Mouse (Mus musculus) embryonic facial prominence, embryonic 15.5 days (tissue): ENCODE measurements at regions not wholly inside any gene's neighbourhood (a gene's known extent, or its start where the extent isn't known, plus 50 kb on each side); places are given as distances from the start of the nearest gene placed in this dataset.
"Not testable (repeated sequence)": the region's sequence is repeated elsewhere in the genome, so short reads cannot be mapped to it uniquely, and the experiment has no call there.

ENCODE experiments used
- ATAC-seq: fragments of 200-750 bp; cut with Nextera tagmentation; 2 replicates; pipeline ENCODE4 v1.8.0; 2017; ENCODE audit warnings: low read depth, moderate TSS enrichment; ENCODE audit not compliant: insufficient number of reproducible peaks, low FRiP score, low TSS enrichment
- H3K27ac ChIP-seq: fragments of 300-500 bp; sonication (generic); replicated peaks from 2 replicates; pipeline ENCODE4 v1.5.1; 2015; ENCODE audit warnings: mild to moderate bottlenecking, inconsistent platforms
- H3K27me3 ChIP-seq: fragments of 300-500 bp; sonication (generic); 2 replicates; pipeline ENCODE4 v1.6.1; 2015; ENCODE audit warnings: inconsistent platforms
- H3K36me3 ChIP-seq: fragments of 300-500 bp; sonication (generic); 2 replicates; pipeline ENCODE4 v1.6.1; 2015; ENCODE audit warnings: mild to moderate bottlenecking, inconsistent platforms
- H3K4me1 ChIP-seq: fragments of 300-500 bp; sonication (generic); 2 replicates; pipeline ENCODE4 v1.6.1; 2015; ENCODE audit warnings: inconsistent platforms
- H3K4me2 ChIP-seq: fragments of 300-500 bp; sonication (generic); replicated peaks from 2 replicates; pipeline ENCODE4 v1.6.1; 2015; ENCODE audit warnings: mild to moderate bottlenecking, inconsistent platforms
- H3K4me3 ChIP-seq: fragments of 300-500 bp; sonication (generic); replicated peaks from 2 replicates; pipeline ENCODE4 v1.5.1; 2015; ENCODE audit warnings: mild to moderate bottlenecking, inconsistent platforms
- H3K9ac ChIP-seq: fragments of 300-500 bp; sonication (generic); 2 replicates; pipeline ENCODE4 v1.6.1; 2015; ENCODE audit warnings: inconsistent platforms
- H3K9me3 ChIP-seq: fragments of 300-500 bp; sonication (generic); replicated peaks from 2 replicates; pipeline ENCODE4 v1.6.1; 2016; ENCODE audit warnings: inconsistent platforms
- WGBS: fragments of 180-500 bp; shearing (Covaris S2); methylation state at CpG from one replicate; pipeline ENCODE4 v1.1.7; 2015; 5-methylcytosine and 5-hydroxymethylcytosine counted together

- 15% methylated on average over 3 of the region's 4 CpGs for WGBS
- Histone ChIP-seq H3K27ac (no peak overlapping the region), H3K4me2 (no peak overlapping the region), H3K9ac (no peak overlapping the region), H3K9me3 (no peaks in the 10 kb centered on the region), H3K4me1 (no peaks in the 10 kb centered on the region), H3K36me3 (no peaks in the 10 kb centered on the region), H3K4me3 (no peak overlapping the region), H3K27me3 (no peaks in the 10 kb centered on the region)
- ATAC-seq = peak; percentile 54; the same call in 1 of the 2 replicates
These were observed 993.9 kb upstream of the Pom121l12 start for GRCm38 (mm10) chr11:13605152-13605697.

GRCm38 (mm10) chr11:13584726-13585125 lies 1014.4 kb upstream of the Pom121l12 start:
- no peak overlapping the region for H3K9ac ChIP-seq
- H3K27ac ChIP-seq = no peak overlapping the region
- H3K4me2 ChIP-seq = no peak overlapping the region
- ATAC-seq = no peak
- no peaks in the 10 kb centered on the region for H3K9me3 ChIP-seq
- H3K36me3 ChIP-seq = no peaks in the 10 kb centered on the region
- H3K4me1 ChIP-seq = no peaks in the 10 kb centered on the region
- H3K4me3 ChIP-seq = no peak overlapping the region
- no peaks in the 10 kb centered on the region for H3K27me3 ChIP-seq

GRCm38 (mm10) chr11:13555267-13555666 lies 1043.8 kb upstream of the Pom121l12 start:
- no peak overlapping the region for H3K9ac ChIP-seq
- H3K4me2 ChIP-seq = no peak overlapping the region
- H3K27me3 ChIP-seq = no peaks in the 10 kb centered on the region
- ATAC-seq = no peak
- H3K4me1 ChIP-seq = no peaks in the 10 kb centered on the region
- H3K36me3 ChIP-seq = no peaks in the 10 kb centered on the region
- H3K4me3 ChIP-seq = no peak overlapping the region
- no peak overlapping the region for H3K27ac ChIP-seq
- no peaks in the 10 kb centered on the region for H3K9me3 ChIP-seq
- 88% methylated on average over 1 of the region's 1 CpGs for WGBS

GRCm38 (mm10) chr11:13519618-13520017 lies 1054.9 kb upstream of the Cobl start:
- not testable (repeated sequence) for H3K27me3 ChIP-seq, H3K9me3 ChIP-seq, H3K9ac ChIP-seq, H3K4me1 ChIP-seq, H3K4me3 ChIP-seq, H3K4me2 ChIP-seq, H3K36me3 ChIP-seq, H3K27ac ChIP-seq, ATAC-seq
- 90% methylated on average over 1 of the region's 1 CpGs for WGBS

- 91% methylated on average over 5 of the region's 5 CpGs for WGBS
- not testable (repeated sequence) for H3K4me2 ChIP-seq, ATAC-seq, H3K27me3 ChIP-seq, H3K9ac ChIP-seq, H3K27ac ChIP-seq, H3K4me1 ChIP-seq, H3K36me3 ChIP-seq, H3K9me3 ChIP-seq, H3K4me3 ChIP-seq
These were observed 1046.2 kb upstream of the Cobl start for GRCm38 (mm10) chr11:13510914-13511313.

- 90% methylated on average over 2 of the region's 2 CpGs for WGBS
- Histone ChIP-seq H3K4me3 (no peak overlapping the region), H3K9ac (no peak overlapping the region), H3K27me3 (no peaks in the 10 kb centered on the region), H3K4me1 (no peaks in the 10 kb centered on the region), H3K36me3 (no peaks in the 10 kb centered on the region), H3K9me3 (no peaks in the 10 kb centered on the region), H3K4me2 (no peak overlapping the region), H3K27ac (no peak overlapping the region)
- ATAC-seq = no peak
These were observed 1021.2 kb upstream of the Cobl start for GRCm38 (mm10) chr11:13485971-13486370.

- not testable (repeated sequence) for H3K4me2 ChIP-seq, H3K4me1 ChIP-seq, ATAC-seq, H3K4me3 ChIP-seq, H3K27me3 ChIP-seq, H3K36me3 ChIP-seq, H3K9ac ChIP-seq, H3K9me3 ChIP-seq, H3K27ac ChIP-seq
- WGBS = 88% methylated on average over 1 of the region's 1 CpGs
These were observed 986.8 kb upstream of the Cobl start for GRCm38 (mm10) chr11:13451516-13451915.

GRCm38 (mm10) chr11:13436433-13436832 lies 971.7 kb upstream of the Cobl start:
- Histone ChIP-seq H3K9ac (no peak overlapping the region), H3K4me1 (no peaks in the 10 kb centered on the region), H3K27ac (no peak overlapping the region), H3K27me3 (no peaks in the 10 kb centered on the region), H3K4me3 (no peak overlapping the region), H3K36me3 (no peaks in the 10 kb centered on the region), H3K4me2 (no peak overlapping the region), H3K9me3 (no peaks in the 10 kb centered on the region)
- 67% methylated on average over 1 of the region's 1 CpGs for WGBS
- no peak for ATAC-seq

- H3K4me2 ChIP-seq, H3K9me3 ChIP-seq, H3K27me3 ChIP-seq, H3K36me3 ChIP-seq, H3K4me3 ChIP-seq, H3K9ac ChIP-seq, ATAC-seq, H3K27ac ChIP-seq, H3K4me1 ChIP-seq: not testable (repeated sequence)
- 28% methylated on average over 2 of the region's 2 CpGs for WGBS
These were observed 953.1 kb upstream of the Cobl start for GRCm38 (mm10) chr11:13417881-13418280.
